Comparison of ENCODE assay signal across 24 mouse cellular contexts in genomic region chr6:34758340-34758739, GRCm38 (mm10).
"Had no signal": no experiment of that assay in that cellular context is flagged by ENCODE, and none has a peak within 500 bp of the region (broad histone marks: within the 10 kb centered on the region; RNA-seq: fewer than 3 reads in every experiment).

No protein-coding gene starts in this region.

- H3K27ac ChIP-seq: heart, embryonic 13.5 days; heart, embryonic 15.5 days; hindbrain, embryonic 13.5 days; hindbrain, embryonic 15.5 days; hindbrain, postnatal 0 days; limb, embryonic 13.5 days; limb, embryonic 15.5 days; liver, embryonic 12.5 days had no signal

- H3K4me3 ChIP-seq: heart, embryonic 13.5 days; heart, embryonic 15.5 days; hindbrain, embryonic 13.5 days; hindbrain, embryonic 15.5 days; limb, embryonic 13.5 days; limb, embryonic 15.5 days; liver, embryonic 12.5 days had no signal

- H3K27me3 ChIP-seq: heart, embryonic 13.5 days; heart, embryonic 15.5 days; hindbrain, embryonic 13.5 days; hindbrain, embryonic 15.5 days; limb, embryonic 13.5 days; limb, embryonic 15.5 days; liver, embryonic 12.5 days had no signal

- ATAC-seq: forebrain, postnatal 0 days; hindbrain, postnatal 0 days; intestine, embryonic 16.5 days; liver, embryonic 12.5 days had no signal

- H3K9ac ChIP-seq: forebrain, postnatal 0 days; heart, embryonic 13.5 days; heart, embryonic 15.5 days; hindbrain, embryonic 13.5 days; hindbrain, embryonic 15.5 days; limb, embryonic 13.5 days; limb, embryonic 15.5 days; liver, embryonic 12.5 days had no signal

- H3K4me2 ChIP-seq: heart, embryonic 11.5 days; heart, embryonic 13.5 days; heart, embryonic 15.5 days; hindbrain, embryonic 13.5 days; hindbrain, embryonic 15.5 days; limb, embryonic 13.5 days; limb, embryonic 15.5 days; liver, embryonic 12.5 days had no signal

- DNase-seq: forebrain, postnatal 0 days; gastrocnemius, postnatal 14 days; gastrocnemius, postnatal 36 days; heart, adult 18-20 months; heart, postnatal 14 days; heart, postnatal 36 days; kidney, adult 11 months; kidney, adult 2 months; kidney, adult 9 months; kidney, postnatal 14 days; kidney, postnatal 36 days; layer of hippocampus, adult 9-11 months; layer of hippocampus, postnatal 36 days; left cerebral cortex, postnatal 4 days had no signal

- H3K9me3 ChIP-seq: heart, embryonic 13.5 days; heart, embryonic 15.5 days; hindbrain, embryonic 13.5 days; hindbrain, embryonic 15.5 days; limb, embryonic 13.5 days; limb, embryonic 15.5 days; liver, embryonic 12.5 days had no signal

- H3K4me1 ChIP-seq: heart, embryonic 13.5 days; heart, embryonic 15.5 days; hindbrain, embryonic 13.5 days; hindbrain, embryonic 15.5 days; limb, embryonic 13.5 days; limb, embryonic 15.5 days had no signal
